Mouse (Mus musculus): ENCODE data around the gene Cant1.

- no peak for TF ChIP-seq POLR2A (IDR thresholded peaks at IDR 0.05; ENCODE audit: low read depth, low read length)
- TF ChIP-seq CTCF (IDR thresholded peaks at IDR 0.05; ENCODE audit: borderline replicate concordance, insufficient read depth, low read length), result no peak
Observed at GRCm38 (mm10) chr11:118467441-118468035, 48.7 kb upstream of the Cant1 start.

Data from embryonic fibroblast, embryonic 13.5 days (primary cell).